Mouse (Mus musculus): Measurements from ENCODE around the gene Egfr. TPM values are rescaled to one million over a fixed set of nuclear protein-coding genes. Genes with fewer than 3 reads are reported as not detected.

The Egfr gene
- total RNA-seq, 1 experiment from 2014 or later = 6.9 TPM

DNA sequence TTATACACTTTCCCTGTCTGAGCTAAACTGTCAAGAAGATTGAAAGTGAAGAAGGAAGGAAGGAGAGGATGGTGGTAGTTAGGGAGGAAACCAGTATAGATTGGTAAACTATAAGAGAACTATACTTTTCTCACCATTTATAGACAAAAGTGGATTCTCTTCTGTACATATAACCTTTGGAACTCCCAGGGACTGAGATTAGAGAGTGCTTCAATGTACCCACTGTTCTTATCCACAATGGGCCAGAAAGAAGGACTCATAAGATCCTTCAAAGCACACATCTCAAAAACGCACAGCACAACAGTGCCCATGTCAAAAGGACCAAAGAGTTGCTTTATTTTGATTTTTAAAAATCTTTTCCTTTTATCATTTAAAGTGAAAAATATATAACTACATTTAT, 148.2 kb downstream of the Egfr start:
- DNase-seq = no peak

DNA sequence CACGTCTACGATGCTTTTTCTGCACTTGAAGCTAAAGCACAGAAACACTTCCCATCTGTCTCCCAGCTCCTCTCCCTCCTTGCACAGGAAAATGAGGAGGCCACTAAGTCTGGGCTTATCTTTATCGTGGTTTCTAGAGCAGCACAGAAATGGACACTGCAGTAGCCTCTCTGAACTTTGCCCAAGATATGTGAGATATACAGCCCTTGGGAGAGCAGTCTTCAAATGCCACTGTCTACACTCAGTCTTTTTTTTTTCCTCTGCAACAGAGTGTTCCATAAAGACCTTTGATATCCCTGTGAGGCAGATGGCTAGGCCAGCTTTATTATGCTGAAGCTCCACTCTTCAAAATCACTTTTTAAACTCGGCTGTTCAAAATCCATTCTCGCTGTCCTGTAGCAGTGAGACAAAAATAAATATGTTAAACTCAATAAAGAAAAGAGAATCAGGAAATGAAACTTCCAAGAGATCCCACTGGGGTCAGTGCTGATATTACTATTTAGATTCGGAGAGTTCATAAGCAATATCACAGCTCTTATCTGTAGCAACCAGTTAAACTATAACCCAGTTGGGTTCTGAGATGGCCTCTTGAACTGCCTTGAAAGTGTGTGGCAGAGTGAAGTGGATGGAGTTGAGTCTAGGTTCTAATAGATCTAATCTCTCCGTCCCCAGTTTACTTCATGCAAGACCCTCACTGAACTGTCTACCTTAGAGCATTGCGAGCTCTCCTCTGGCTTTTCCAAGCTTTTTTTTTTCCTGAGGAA, 148.8 kb downstream of the Egfr start:
- no peak for DNase-seq

DNA sequence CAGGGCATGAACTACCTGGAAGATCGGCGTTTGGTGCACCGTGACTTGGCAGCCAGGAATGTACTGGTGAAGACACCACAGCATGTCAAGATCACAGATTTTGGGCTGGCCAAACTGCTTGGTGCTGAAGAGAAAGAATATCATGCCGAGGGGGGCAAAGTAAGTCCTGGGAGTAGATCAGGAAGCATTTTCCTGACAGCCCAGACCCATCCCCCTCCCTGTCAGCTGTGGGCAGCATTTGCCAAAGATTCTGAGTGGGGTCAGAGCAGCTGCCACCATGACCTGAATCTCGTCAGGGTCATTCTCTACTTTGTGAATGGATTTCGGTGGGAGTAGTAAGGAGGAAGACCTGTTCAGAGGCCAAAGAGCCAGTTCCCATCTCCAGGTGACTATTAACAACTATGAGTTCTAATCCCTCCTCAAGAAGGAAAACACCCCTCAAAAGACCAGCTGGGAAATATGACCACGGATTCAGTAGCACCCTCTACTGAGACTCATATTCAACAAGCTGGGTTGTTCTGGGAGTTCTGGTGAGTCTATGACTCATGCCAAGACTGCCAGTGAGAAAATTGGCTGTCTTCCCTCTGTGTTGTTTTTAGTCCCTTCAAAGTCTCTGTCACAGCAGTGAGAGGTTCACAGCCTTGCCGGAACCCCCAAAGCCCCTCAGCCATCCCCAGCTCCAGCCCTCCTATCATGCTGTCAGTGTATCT, 152.5 kb downstream of the Egfr start:
- no peak for DNase-seq

DNA sequence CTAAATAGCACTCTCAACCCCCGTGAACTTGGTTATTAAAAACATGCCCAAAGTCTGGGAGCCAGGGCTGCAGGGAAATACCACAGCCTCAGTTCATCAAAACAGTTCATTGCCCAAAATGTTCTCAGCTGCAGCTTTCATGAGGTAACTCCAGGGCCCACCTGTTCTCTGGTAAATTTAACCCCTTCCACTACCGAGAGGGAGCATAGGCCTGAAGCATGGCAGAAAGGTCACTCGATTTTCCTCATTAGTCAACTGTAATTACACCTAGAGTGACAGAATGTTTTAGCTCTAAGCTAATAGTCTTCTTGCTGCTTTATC, 153.0 kb downstream of the Egfr start:
- DNase-seq = no peak

GRCm38 (mm10) chr11:16906530-16906929, 154.5 kb downstream of the Egfr start:
- no peak for DNase-seq

- no peak for DNase-seq
These were observed 155.6 kb downstream of the Egfr start for GRCm38 (mm10) chr11:16907517-16908129.

GRCm38 (mm10) chr11:16914756-16915155, 162.8 kb downstream of the Egfr start:
- no peak for DNase-seq

GRCm38 (mm10) chr11:16915850-16916249, 163.8 kb downstream of the Egfr start:
- no peak for DNase-seq

- DNase-seq = no peak
These were observed 165.5 kb downstream of the Egfr start for GRCm38 (mm10) chr11:16917512-16917911.

GRCm38 (mm10) chr11:16932159-16932558, 180.2 kb downstream of the Egfr start:
- no peak for DNase-seq

- no peak for DNase-seq
These were observed 183.7 kb downstream of the Egfr start for GRCm38 (mm10) chr11:16935577-16936236.

DNA sequence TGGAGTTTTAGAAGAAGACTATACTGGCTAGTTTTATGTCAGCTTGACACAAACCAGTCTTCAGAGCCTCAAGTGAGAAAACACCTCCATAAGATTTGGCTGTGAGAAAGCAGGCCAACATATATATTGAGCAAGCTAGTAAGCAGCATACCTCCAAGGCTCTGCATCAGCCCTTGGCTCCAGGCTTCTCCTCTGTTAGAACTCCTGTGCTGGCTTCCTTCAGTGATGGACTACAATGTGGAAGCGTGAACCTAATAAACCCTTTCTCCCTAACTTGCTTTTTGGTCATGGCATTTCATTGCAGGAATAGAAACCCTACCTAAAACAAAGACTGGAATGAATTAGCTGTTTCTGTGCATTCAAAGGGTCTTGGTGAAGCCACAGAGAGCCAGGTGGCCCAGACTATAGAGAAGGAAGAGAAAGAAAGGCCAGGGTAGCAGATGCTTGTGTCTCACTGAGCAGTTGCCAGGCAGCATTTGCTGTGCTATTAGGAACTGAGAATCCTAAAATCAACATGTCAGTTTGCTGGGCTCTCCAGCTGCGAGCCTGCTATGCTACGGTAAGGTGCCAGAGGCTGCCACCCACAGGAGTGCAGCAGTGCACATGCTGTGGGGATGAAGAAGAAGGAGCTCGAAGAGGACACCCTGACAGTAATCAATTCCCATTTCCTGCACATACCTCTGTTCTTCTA, 189.2 kb downstream of the Egfr start:
- DNase-seq = no peak

- no peak for DNase-seq
These were observed 190.0 kb downstream of the Egfr start for GRCm38 (mm10) chr11:16941973-16942452.

DNA sequence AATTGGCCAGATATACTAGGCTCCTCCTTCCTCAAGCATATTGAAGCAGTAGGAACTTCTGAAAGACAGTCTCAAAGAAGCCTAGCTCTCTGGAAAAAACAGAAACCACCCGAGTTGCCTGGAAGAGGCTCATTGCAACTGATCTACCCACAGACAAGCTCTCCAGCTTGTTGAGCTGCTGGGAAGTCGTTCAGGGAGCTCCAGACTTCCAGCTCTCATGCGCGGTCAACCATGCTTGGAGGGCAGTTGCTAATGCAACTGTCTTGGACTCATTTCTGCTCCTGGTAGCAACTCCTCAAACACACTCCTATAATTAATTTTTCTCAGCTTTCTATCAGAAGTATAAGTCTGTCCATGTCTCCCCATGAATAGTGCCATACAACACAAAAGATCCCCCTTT, 191.0 kb downstream of the Egfr start:
- DNase-seq = no peak

- peak; percentile 18 for DNase-seq
These were observed 196.8 kb downstream of the Egfr start for GRCm38 (mm10) chr11:16948756-16949155.

DNA sequence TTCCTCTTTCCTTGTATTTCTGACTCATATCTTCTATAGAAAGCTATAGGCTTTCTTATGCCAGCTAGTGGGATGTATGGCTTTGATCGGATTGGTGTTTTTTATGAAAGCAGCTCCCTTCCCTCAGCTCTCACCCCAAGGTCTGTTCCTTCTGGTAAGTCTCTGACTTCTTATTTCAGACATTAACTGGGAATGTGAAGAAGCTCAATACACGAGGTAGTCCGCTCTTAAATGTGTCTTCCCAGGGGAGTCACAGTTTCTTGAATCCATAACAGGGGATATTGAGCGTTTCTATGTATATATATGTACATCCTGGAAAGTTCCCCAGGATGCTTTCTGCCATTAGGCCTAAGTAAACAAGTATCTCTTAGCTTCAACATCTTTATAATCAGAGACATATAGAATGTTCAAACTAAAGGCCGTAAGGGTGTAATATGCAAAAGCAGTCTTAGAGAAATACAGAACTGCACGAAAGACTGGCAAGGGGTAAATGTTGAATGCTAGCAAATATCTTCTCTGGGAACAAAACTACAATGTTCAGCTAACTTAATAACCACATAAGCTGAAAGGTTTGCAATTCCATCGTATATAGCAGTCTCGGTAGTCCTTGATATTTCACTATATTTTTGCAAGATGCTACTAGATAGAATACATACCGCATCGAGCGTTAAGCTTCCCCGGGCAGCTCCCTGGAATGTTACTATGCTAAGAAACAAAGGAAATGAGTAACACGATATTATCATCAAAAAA, 198.4 kb downstream of the Egfr start:
- no peak for DNase-seq

- DNase-seq = peak; percentile 88
These were observed 199.2 kb downstream of the Egfr start, which contains the start of gene Fbxo48 for GRCm38 (mm10) chr11:16950976-16951760. Gene Fbxo48 (plus strand): TSS chr11:16951375.

DNA sequence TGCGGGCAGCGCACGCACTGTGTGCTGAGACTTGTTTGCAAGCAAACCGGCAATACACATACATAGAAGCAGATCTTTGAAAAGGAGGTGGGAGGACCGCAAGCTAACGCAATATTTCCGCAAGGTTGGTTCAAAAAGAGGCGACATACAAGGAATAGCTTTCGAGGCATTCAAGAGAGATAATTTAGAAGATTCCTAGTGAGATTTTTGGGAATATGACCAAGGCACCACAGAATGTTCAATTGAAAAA, 199.7 kb downstream of the Egfr start:
- DNase-seq = no peak

GRCm38 (mm10) chr11:16956115-16956862, 204.3 kb downstream of the Egfr start:
- DNase-seq = no peak

- no peak for DNase-seq
These were observed 205.0 kb downstream of the Egfr start for GRCm38 (mm10) chr11:16957030-16957429.

Data from adrenal gland, postnatal 25 days (tissue).